Mouse (Mus musculus): ENCODE results near the gene Cherp.

The Cherp gene

DNA sequence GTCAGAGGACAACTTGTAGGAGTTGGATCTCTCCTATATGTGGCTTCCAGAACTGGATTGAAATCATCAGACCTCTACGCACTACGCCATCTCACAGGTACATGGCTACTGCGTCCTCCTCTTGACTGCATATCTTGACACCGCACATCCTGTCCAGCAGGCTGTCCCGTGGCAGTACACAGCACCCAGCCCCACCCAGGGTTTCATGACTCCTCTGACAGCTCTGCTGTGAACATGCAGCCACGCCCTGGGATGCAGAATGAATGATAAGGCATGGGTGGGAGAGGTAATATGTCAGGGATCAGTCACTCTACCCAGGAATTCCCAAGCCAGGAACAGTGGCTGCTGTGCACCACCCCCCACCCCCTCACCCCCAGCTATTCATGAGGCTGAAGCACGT lies 61.2 kb downstream of the Cherp start:
- DNase-seq (ENCODE audit: low spot score in 2 of 2) = no peak

Data from left cerebral cortex, adult 9 months (tissue).